Mouse (Mus musculus) heart, adult 11 months (tissue): ENCODE results near the gene Dab2ip.

Experiments used
- DNase-seq: peaks from one replicate; pipeline ENCODE4 v3.0.0; 2022

The Dab2ip gene

GRCm38 (mm10) chr2:35720956-35721355 is 162.9 kb downstream of the Dab2ip start:
- no peak for DNase-seq

GRCm38 (mm10) chr2:35722821-35723220 is 164.8 kb downstream of the Dab2ip start:
- no peak for DNase-seq

GRCm38 (mm10) chr2:35723267-35723666 is 165.2 kb downstream of the Dab2ip start:
- DNase-seq: no peak

- DNase-seq: no peak
Observed at GRCm38 (mm10) chr2:35723691-35724090, 165.6 kb downstream of the Dab2ip start.

- peak; percentile 95 for DNase-seq
Observed at GRCm38 (mm10) chr2:35728633-35729032, 170.6 kb downstream of the Dab2ip start.

- peak; percentile 99 for DNase-seq
Observed at GRCm38 (mm10) chr2:35729077-35730065, 171.3 kb downstream of the Dab2ip start.

GRCm38 (mm10) chr2:35731671-35732449 is 173.8 kb downstream of the Dab2ip start:
- DNase-seq: peak; percentile 95

- DNase-seq: no peak
Observed at GRCm38 (mm10) chr2:35735001-35735400, 176.9 kb downstream of the Dab2ip start.

GRCm38 (mm10) chr2:35736061-35736460 is 178.0 kb downstream of the Dab2ip start:
- no peak for DNase-seq

- peak; percentile 85 for DNase-seq
Observed at GRCm38 (mm10) chr2:35737467-35738027, 179.5 kb downstream of the Dab2ip start.

- DNase-seq: peak; percentile 80
Observed at GRCm38 (mm10) chr2:35739669-35740254, 181.7 kb downstream of the Dab2ip start.

GRCm38 (mm10) chr2:35745876-35746275 is 187.8 kb downstream of the Dab2ip start:
- no peak for DNase-seq

GRCm38 (mm10) chr2:35746638-35747037 is 188.6 kb downstream of the Dab2ip start:
- DNase-seq: no peak

- no peak for DNase-seq
Observed at GRCm38 (mm10) chr2:35747371-35748035, 189.4 kb downstream of the Dab2ip start.

- no peak for DNase-seq
Observed at GRCm38 (mm10) chr2:35750533-35751141, 192.6 kb downstream of the Dab2ip start.

- DNase-seq: no peak
Observed at GRCm38 (mm10) chr2:35751781-35752505, 193.9 kb downstream of the Dab2ip start.

GRCm38 (mm10) chr2:35756467-35756866 is 198.4 kb downstream of the Dab2ip start:
- DNase-seq: peak; percentile 95

- DNase-seq: no peak
Observed at GRCm38 (mm10) chr2:35760352-35760751, 202.3 kb downstream of the Dab2ip start.

GRCm38 (mm10) chr2:35760867-35761266 is 202.8 kb downstream of the Dab2ip start:
- DNase-seq: no peak

- DNase-seq: no peak
Observed at GRCm38 (mm10) chr2:35761458-35761857, 203.4 kb downstream of the Dab2ip start.

- no peak for DNase-seq
Observed at GRCm38 (mm10) chr2:35763818-35764217, 205.8 kb downstream of the Dab2ip start.
